Mouse (Mus musculus): Measurements from ENCODE around the gene Kntc1. TPM values are rescaled to one million over a fixed set of nuclear protein-coding genes. Genes with fewer than 3 reads are reported as not detected.

Gene Kntc1
- total and polyA plus RNA-seq, 2 experiments, result 0.26 to 0.37 TPM

- TF ChIP-seq POLR2A (IDR thresholded peaks at IDR 0.05; ENCODE audit: extremely low read depth, insufficient read depth, low read length) (no peak), CTCF (IDR thresholded peaks at IDR 0.05; ENCODE audit: low read depth, low read length) (no peak)
- no peaks in the 10 kb centered on the region for H3K4me1 ChIP-seq (ENCODE audit: control insufficient read depth, insufficient read depth, low read length)
- 94% methylated on average over 7 of the region's 7 CpGs for WGBS
- no peaks in the 10 kb centered on the region for H3K27me3 ChIP-seq (ENCODE audit: control insufficient read depth, insufficient read depth, low read length)
- H3K4me3 ChIP-seq (ENCODE audit: insufficient read depth, low read depth, low read length), result no peak overlapping the region
- H3K27ac ChIP-seq (replicated peaks; ENCODE audit: insufficient read depth, low read depth, low read length), result no peak overlapping the region
- H3K9ac ChIP-seq (ENCODE audit: low read depth, low read length), result no peak overlapping the region
- no peak for DNase-seq (ENCODE audit: extremely low read depth, low read depth, low spot score)
- H3K79me2 ChIP-seq (ENCODE audit: control insufficient read depth, insufficient read depth, low read length), result no peaks in the 10 kb centered on the region
- H3K36me3 ChIP-seq (ENCODE audit: control insufficient read depth, insufficient read depth, low read length), result no peaks in the 10 kb centered on the region
Observed at GRCm38 (mm10) chr5:123816891-123817290, 67.4 kb downstream of the Kntc1 start.

GRCm38 (mm10) chr5:123818941-123819577, 69.5 kb downstream of the Kntc1 start:
- TF ChIP-seq POLR2A (IDR thresholded peaks at IDR 0.05; ENCODE audit: extremely low read depth, insufficient read depth, low read length) (no peak), CTCF (IDR thresholded peaks at IDR 0.05; ENCODE audit: low read depth, low read length) (no peak)
- H3K36me3 ChIP-seq (ENCODE audit: control insufficient read depth, insufficient read depth, low read length), result no peaks in the 10 kb centered on the region
- no peak overlapping the region for H3K9ac ChIP-seq (ENCODE audit: low read depth, low read length)
- no peaks in the 10 kb centered on the region for H3K4me1 ChIP-seq (ENCODE audit: control insufficient read depth, insufficient read depth, low read length)
- H3K27ac ChIP-seq (replicated peaks; ENCODE audit: insufficient read depth, low read depth, low read length), result no peak overlapping the region
- no peaks in the 10 kb centered on the region for H3K79me2 ChIP-seq (ENCODE audit: control insufficient read depth, insufficient read depth, low read length)
- DNase-seq (ENCODE audit: extremely low read depth, low read depth, low spot score), result no peak
- H3K27me3 ChIP-seq (ENCODE audit: control insufficient read depth, insufficient read depth, low read length), result no peaks in the 10 kb centered on the region
- no peak overlapping the region for H3K4me3 ChIP-seq (ENCODE audit: insufficient read depth, low read depth, low read length)
- WGBS, result 94% methylated on average over 19 of the region's 19 CpGs

- no peaks in the 10 kb centered on the region for H3K36me3 ChIP-seq (ENCODE audit: control insufficient read depth, insufficient read depth, low read length)
- peak; percentile 27 for DNase-seq (ENCODE audit: extremely low read depth, low read depth, low spot score)
- H3K27ac ChIP-seq (replicated peaks; ENCODE audit: insufficient read depth, low read depth, low read length), result no peak overlapping the region
- no peak overlapping the region for H3K9ac ChIP-seq (ENCODE audit: low read depth, low read length)
- WGBS, result 88% methylated on average over 9 of the region's 9 CpGs
- no peaks in the 10 kb centered on the region for H3K27me3 ChIP-seq (ENCODE audit: control insufficient read depth, insufficient read depth, low read length)
- TF ChIP-seq CTCF (IDR thresholded peaks at IDR 0.05; ENCODE audit: low read depth, low read length), result peak; percentile 59
- TF ChIP-seq POLR2A (IDR thresholded peaks at IDR 0.05; ENCODE audit: extremely low read depth, insufficient read depth, low read length), result no peak
- H3K79me2 ChIP-seq (ENCODE audit: control insufficient read depth, insufficient read depth, low read length), result no peaks in the 10 kb centered on the region
- no peaks in the 10 kb centered on the region for H3K4me1 ChIP-seq (ENCODE audit: control insufficient read depth, insufficient read depth, low read length)
- H3K4me3 ChIP-seq (ENCODE audit: insufficient read depth, low read depth, low read length), result no peak overlapping the region
Observed at GRCm38 (mm10) chr5:123820501-123821263, 71.2 kb downstream of the Kntc1 start.

- 93% methylated on average over 3 of the region's 3 CpGs for WGBS
- no peaks in the 10 kb centered on the region for H3K36me3 ChIP-seq (ENCODE audit: control insufficient read depth, insufficient read depth, low read length)
- no peak for TF ChIP-seq POLR2A (IDR thresholded peaks at IDR 0.05; ENCODE audit: extremely low read depth, insufficient read depth, low read length)
- no peak for TF ChIP-seq CTCF (IDR thresholded peaks at IDR 0.05; ENCODE audit: low read depth, low read length)
- DNase-seq (ENCODE audit: extremely low read depth, low read depth, low spot score), result no peak
- H3K27ac ChIP-seq (replicated peaks; ENCODE audit: insufficient read depth, low read depth, low read length), result no peak overlapping the region
- H3K4me3 ChIP-seq (ENCODE audit: insufficient read depth, low read depth, low read length), result no peak overlapping the region
- H3K79me2 ChIP-seq (ENCODE audit: control insufficient read depth, insufficient read depth, low read length), result no peaks in the 10 kb centered on the region
- no peaks in the 10 kb centered on the region for H3K27me3 ChIP-seq (ENCODE audit: control insufficient read depth, insufficient read depth, low read length)
- H3K4me1 ChIP-seq (ENCODE audit: control insufficient read depth, insufficient read depth, low read length), result no peaks in the 10 kb centered on the region
- no peak overlapping the region for H3K9ac ChIP-seq (ENCODE audit: low read depth, low read length)
Observed at GRCm38 (mm10) chr5:123821264-123821571, 71.7 kb downstream of the Kntc1 start.

- Histone ChIP-seq H3K9ac (ENCODE audit: low read depth, low read length) (no peak overlapping the region), H3K4me3 (ENCODE audit: insufficient read depth, low read depth, low read length) (no peak overlapping the region), H3K27ac (replicated peaks; ENCODE audit: insufficient read depth, low read depth, low read length) (no peak overlapping the region), H3K36me3 (ENCODE audit: control insufficient read depth, insufficient read depth, low read length) (no peaks in the 10 kb centered on the region), H3K27me3 (ENCODE audit: control insufficient read depth, insufficient read depth, low read length) (no peaks in the 10 kb centered on the region), H3K4me1 (ENCODE audit: control insufficient read depth, insufficient read depth, low read length) (no peaks in the 10 kb centered on the region), H3K79me2 (ENCODE audit: control insufficient read depth, insufficient read depth, low read length) (no peaks in the 10 kb centered on the region)
- TF ChIP-seq POLR2A (IDR thresholded peaks at IDR 0.05; ENCODE audit: extremely low read depth, insufficient read depth, low read length) (no peak), CTCF (IDR thresholded peaks at IDR 0.05; ENCODE audit: low read depth, low read length) (no peak)
- no peak for DNase-seq (ENCODE audit: extremely low read depth, low read depth, low spot score)
- 87% methylated on average over 7 of the region's 7 CpGs for WGBS
Observed at GRCm38 (mm10) chr5:123822706-123823105, 73.2 kb downstream of the Kntc1 start.

- H3K9ac ChIP-seq (ENCODE audit: low read depth, low read length), result no peak overlapping the region
- WGBS, result 49% methylated on average over 6 of the region's 6 CpGs
- no peaks in the 10 kb centered on the region for H3K27me3 ChIP-seq (ENCODE audit: control insufficient read depth, insufficient read depth, low read length)
- no peaks in the 10 kb centered on the region for H3K36me3 ChIP-seq (ENCODE audit: control insufficient read depth, insufficient read depth, low read length)
- H3K4me1 ChIP-seq (ENCODE audit: control insufficient read depth, insufficient read depth, low read length), result no peaks in the 10 kb centered on the region
- no peaks in the 10 kb centered on the region for H3K79me2 ChIP-seq (ENCODE audit: control insufficient read depth, insufficient read depth, low read length)
- H3K4me3 ChIP-seq (ENCODE audit: insufficient read depth, low read depth, low read length), result no peak overlapping the region
- H3K27ac ChIP-seq (replicated peaks; ENCODE audit: insufficient read depth, low read depth, low read length), result no peak overlapping the region
- peak; percentile 74 for DNase-seq (ENCODE audit: extremely low read depth, low read depth, low spot score)
- peak; percentile 51 for TF ChIP-seq CTCF (IDR thresholded peaks at IDR 0.05; ENCODE audit: low read depth, low read length)
- TF ChIP-seq POLR2A (IDR thresholded peaks at IDR 0.05; ENCODE audit: extremely low read depth, insufficient read depth, low read length), result no peak
Observed at GRCm38 (mm10) chr5:123827659-123828091, 78.2 kb downstream of the Kntc1 start.

Measured in liver, adult 2 months (tissue).